Mouse (Mus musculus) limb, embryonic 13.5 days (tissue): ENCODE data around the gene Unk. TPM values are rescaled to one million over a fixed set of nuclear protein-coding genes. Genes with fewer than 3 reads are reported as not detected.
A peak's percentile ranks its signal among the peaks of the same experiment; 100 is the strongest.

Source experiments
- ATAC-seq: fragments of 200-750 bp; cut with Nextera tagmentation; 2 replicates; pipeline ENCODE4 v1.8.0; 2017; ENCODE audit warnings: low read depth, moderate number of reproducible peaks, moderate TSS enrichment; ENCODE audit not compliant: low FRiP score
- H3K27ac ChIP-seq: fragments of 300-500 bp; sonication (generic); 2 replicates; pipeline ENCODE4 v1.5.1; 2015; ENCODE audit warnings: inconsistent platforms, mild to moderate bottlenecking, moderate library complexity
- H3K27me3 ChIP-seq: fragments of 300-500 bp; sonication (generic); 2 replicates; pipeline ENCODE4 v1.6.1; 2015; ENCODE audit warnings: mild to moderate bottlenecking, inconsistent platforms
- H3K36me3 ChIP-seq: fragments of 300-500 bp; sonication (generic); 2 replicates; pipeline ENCODE4 v1.6.1; 2015; ENCODE audit warnings: inconsistent platforms, mild to moderate bottlenecking, moderate library complexity
- H3K4me1 ChIP-seq: fragments of 300-500 bp; sonication (generic); 2 replicates; pipeline ENCODE4 v1.6.1; 2015; ENCODE audit warnings: inconsistent platforms
- H3K4me2 ChIP-seq: fragments of 300-500 bp; sonication (generic); replicated peaks from 2 replicates; pipeline ENCODE4 v1.6.1; 2015; ENCODE audit warnings: inconsistent platforms, mild to moderate bottlenecking, moderate library complexity
- H3K4me3 ChIP-seq: fragments of 300-500 bp; sonication (generic); 2 replicates; pipeline ENCODE4 v1.5.1; 2015; ENCODE audit warnings: moderate library complexity, mild to moderate bottlenecking, inconsistent platforms
- H3K9ac ChIP-seq: fragments of 300-500 bp; sonication (generic); 2 replicates; pipeline ENCODE4 v1.6.1; 2015; ENCODE audit warnings: mild to moderate bottlenecking, inconsistent platforms
- H3K9me3 ChIP-seq: fragments of 300-500 bp; sonication (generic); 2 replicates; pipeline ENCODE4 v1.6.1; 2016; ENCODE audit warnings: inconsistent platforms
- WGBS: fragments of 180-500 bp; shearing (Covaris S2); methylation state at CpG from one replicate; pipeline ENCODE4 v1.1.7; 2015; 5-methylcytosine and 5-hydroxymethylcytosine counted together
- polyA plus RNA-seq: library from polyadenylated mRNA; unstranded; fragments of >200 nt; fragmentation: Nextera tagmentation; extraction: Ambion mirVana; gene quantifications from 2 replicates; pipeline ENCODE4 v1.2.1, GENCODE M21; 2015

Unk gene
- polyA plus RNA-seq, 1 experiment from 2014 or later = 44.8 TPM

GRCm38 (mm10) chr11:116108464-116109137 lies 78.5 kb downstream of the Unk start:
- Histone ChIP-seq H3K9me3 (no peaks in the 10 kb centered on the region), H3K4me2 (peak overlapping the region; percentile 72), H3K36me3 (no peaks in the 10 kb centered on the region), H3K9ac (peak overlapping the region; percentile 73), H3K4me1 (peaks cover 69% of the 10 kb centered on the region), H3K27ac (no peak overlapping the region), H3K4me3 (peak overlapping the region; percentile 52), H3K27me3 (peaks cover 73% of the 10 kb centered on the region)
- 5% methylated on average over 23 of the region's 23 CpGs for WGBS
- ATAC-seq = no peak

- H3K4me1 ChIP-seq = peaks cover 59% of the 10 kb centered on the region
- ATAC-seq = no peak
- peak overlapping the region; percentile 72 for H3K4me2 ChIP-seq
- no peaks in the 10 kb centered on the region for H3K9me3 ChIP-seq
- H3K36me3 ChIP-seq = no peaks in the 10 kb centered on the region
- H3K27ac ChIP-seq = peak overlapping the region; percentile 15; the same call in 1 of the 2 replicates
- 2% methylated on average over 69 of the region's 70 CpGs for WGBS
- H3K27me3 ChIP-seq = peaks cover 73% of the 10 kb centered on the region
- peak overlapping the region; percentile 73 for H3K9ac ChIP-seq
- H3K4me3 ChIP-seq = peak overlapping the region; percentile 52
Observed at GRCm38 (mm10) chr11:116109441-116110081, 79.4 kb downstream of the Unk start.

- Histone ChIP-seq H3K9ac (peak overlapping the region; percentile 73), H3K27ac (peak overlapping the region; percentile 33; the same call in 1 of the 2 replicates), H3K4me1 (peaks cover 54% of the 10 kb centered on the region), H3K9me3 (no peaks in the 10 kb centered on the region), H3K27me3 (peaks cover 73% of the 10 kb centered on the region), H3K4me2 (peak overlapping the region; percentile 72), H3K4me3 (peak overlapping the region; percentile 52), H3K36me3 (no peaks in the 10 kb centered on the region)
- peak; percentile 44; the same call in 1 of the 2 replicates for ATAC-seq
- 2% methylated on average over 29 of the region's 35 CpGs for WGBS
Observed at GRCm38 (mm10) chr11:116110131-116110530, 80.0 kb downstream of the Unk start.

- Histone ChIP-seq H3K4me2 (peak overlapping the region; percentile 72), H3K9me3 (no peaks in the 10 kb centered on the region), H3K4me3 (peak overlapping the region; percentile 52), H3K27ac (peak overlapping the region; percentile 33; the same call in 1 of the 2 replicates), H3K36me3 (no peaks in the 10 kb centered on the region), H3K27me3 (peaks cover 70% of the 10 kb centered on the region), H3K9ac (peak overlapping the region; percentile 73), H3K4me1 (peaks cover 52% of the 10 kb centered on the region)
- ATAC-seq = no peak
- 27% methylated on average over 10 of the region's 10 CpGs for WGBS
Observed at GRCm38 (mm10) chr11:116110540-116110939, 80.4 kb downstream of the Unk start.

Other genes starting within 250 kb of the Unk start
- 15.5 and 19.4 TPM in 2 replicates for gene Caskin2, start 216.7 kb upstream of the Unk start, polyA plus RNA-seq
- 32.9 and 33.8 TPM in 2 replicates for gene Tsen54, start 215.6 kb upstream of the Unk start, polyA plus RNA-seq
- 4.8 and 6.0 TPM in 2 replicates for gene Llgl2, start 206.3 kb upstream of the Unk start, polyA plus RNA-seq
- 0.15 and 0.24 TPM in 2 replicates for gene Myo15b, start 171.9 kb upstream of the Unk start, polyA plus RNA-seq
- gene Smim5, start 130.4 kb upstream of the Unk start, polyA plus RNA-seq = 6.7 and 8.6 TPM in 2 replicates
- gene Smim6, start 118.3 kb upstream of the Unk start, polyA plus RNA-seq = 1.4 TPM in 2 replicates
- gene Sap30bp, start 97.0 kb upstream of the Unk start, polyA plus RNA-seq = 44.2 and 52.1 TPM in 2 replicates
- 22.3 and 23.7 TPM in 2 replicates for gene Recql5, start 96.8 kb upstream of the Unk start, polyA plus RNA-seq
- 5.2 and 6.3 TPM in 2 replicates for gene Itgb4, start 55.6 kb upstream of the Unk start, polyA plus RNA-seq
- gene Galk1, start 17.6 kb upstream of the Unk start, polyA plus RNA-seq = 207 and 211 TPM in 2 replicates
- gene H3f3b, start 2.4 kb upstream of the Unk start, polyA plus RNA-seq = 2,219 and 2,483 TPM in 2 replicates
- gene Unc13d, start 47.6 kb downstream of the Unk start, polyA plus RNA-seq = 2.1 and 2.4 TPM in 2 replicates
- gene Wbp2, start 56.7 kb downstream of the Unk start, polyA plus RNA-seq = 43.1 and 47.9 TPM in 2 replicates
- 15.7 and 15.9 TPM in 2 replicates for gene Trim47, start 96.9 kb downstream of the Unk start, polyA plus RNA-seq
- gene Trim65, start 100.8 kb downstream of the Unk start, polyA plus RNA-seq = 2.3 and 3.2 TPM in 2 replicates
- gene Mrpl38, start 108.5 kb downstream of the Unk start, polyA plus RNA-seq = 86.0 and 86.3 TPM in 2 replicates
- 48.6 and 48.9 TPM in 2 replicates for gene Fbf1, start 137.8 kb downstream of the Unk start, polyA plus RNA-seq
- gene Ten1, start 168.5 kb downstream of the Unk start, polyA plus RNA-seq = 63.3 and 72.1 TPM in 2 replicates
- 22.0 and 23.5 TPM in 2 replicates for gene Acox1, start 168.7 kb downstream of the Unk start, polyA plus RNA-seq
- gene Evpl, start 207.8 kb downstream of the Unk start, polyA plus RNA-seq = 3.3 and 4.0 TPM in 2 replicates
- gene Srp68, start 243.9 kb downstream of the Unk start, polyA plus RNA-seq = 109 and 110 TPM in 2 replicates